Mouse (Mus musculus) common myeloid progenitor, adult 5-6 weeks (primary cell): ENCODE results near the gene Gdf10. TPM values are rescaled to one million over a fixed set of nuclear protein-coding genes. Genes with fewer than 3 reads are reported as not detected.

ENCODE experiments used
- total RNA-seq: library from RNA; stranded (forward); fragments of 200-1000, 187-1606 nt; gene quantifications from 2 replicates; pipeline ENCODE4 v1.2.3, GENCODE M21; 2017

The Gdf10 gene
- total RNA-seq, 1 experiment from 2014 or later: not detected

Other genes starting within 250 kb of the Gdf10 start
- gene Gdf2, start 17.5 kb downstream of the Gdf10 start, total RNA-seq: not detected in 2 replicates
- gene Rbp3, start 30.4 kb downstream of the Gdf10 start, total RNA-seq: not detected in 2 replicates
- gene Zfp488, start 55.2 kb downstream of the Gdf10 start, total RNA-seq: 0.15 TPM in 1 of 2 replicates, not detected in the other
- gene Gm30083, start 91.6 kb downstream of the Gdf10 start, total RNA-seq: not detected in 2 replicates
- not detected in 2 replicates for gene Gm5460, start 93.2 kb downstream of the Gdf10 start, total RNA-seq
- gene Antxrl, start 129.1 kb downstream of the Gdf10 start, total RNA-seq: not detected in 2 replicates
- gene Anxa8, start 162.4 kb downstream of the Gdf10 start, total RNA-seq: not detected in 2 replicates
- gene A630023A22Rik, start 179.2 kb downstream of the Gdf10 start, total RNA-seq: not detected in 2 replicates
- gene Npy4r, start 228.9 kb downstream of the Gdf10 start, total RNA-seq: not detected in 2 replicates